Mouse (Mus musculus) ovary, adult 18-20 months (tissue): ENCODE results near the gene Myrip.
"Not testable (repeated sequence)": the region's sequence is repeated elsewhere in the genome, so short reads cannot be mapped to it uniquely, and the experiment has no call there.

ENCODE experiments used
- DNase-seq: peaks from one replicate; pipeline ENCODE4 v3.0.0; 2022; ENCODE audit warnings: low spot score, mixed read lengths

The Myrip gene

DNA sequence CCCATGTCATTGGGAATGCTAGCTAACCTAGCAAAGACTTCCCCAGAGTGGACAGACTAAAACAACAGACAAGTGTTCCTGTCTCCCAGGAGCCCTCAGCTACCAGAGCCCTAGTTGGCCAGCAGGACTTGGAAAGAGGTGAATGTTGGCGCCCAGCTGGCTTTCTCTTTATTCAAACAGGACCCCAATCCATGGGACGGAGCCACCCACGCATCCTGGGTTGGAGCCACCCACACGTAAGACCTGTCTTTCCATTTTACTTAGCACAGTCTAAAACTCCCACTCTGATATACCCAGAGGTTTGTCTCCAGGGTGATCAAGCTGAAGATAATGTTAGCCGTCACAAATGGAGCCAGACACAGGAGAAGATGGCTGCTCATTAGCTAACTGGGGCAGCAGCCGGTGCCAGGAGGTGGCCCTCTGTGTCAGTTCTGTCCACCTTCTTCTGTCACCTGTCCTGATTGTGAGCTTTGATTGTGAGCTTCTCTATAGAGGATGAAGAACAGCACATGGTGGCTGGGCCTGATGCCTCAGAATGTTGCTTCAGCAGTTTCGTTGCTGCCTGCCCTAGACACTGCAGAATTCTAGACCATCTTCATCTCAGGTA, 95.4 kb downstream of the Myrip start:
- DNase-seq = no peak

DNA sequence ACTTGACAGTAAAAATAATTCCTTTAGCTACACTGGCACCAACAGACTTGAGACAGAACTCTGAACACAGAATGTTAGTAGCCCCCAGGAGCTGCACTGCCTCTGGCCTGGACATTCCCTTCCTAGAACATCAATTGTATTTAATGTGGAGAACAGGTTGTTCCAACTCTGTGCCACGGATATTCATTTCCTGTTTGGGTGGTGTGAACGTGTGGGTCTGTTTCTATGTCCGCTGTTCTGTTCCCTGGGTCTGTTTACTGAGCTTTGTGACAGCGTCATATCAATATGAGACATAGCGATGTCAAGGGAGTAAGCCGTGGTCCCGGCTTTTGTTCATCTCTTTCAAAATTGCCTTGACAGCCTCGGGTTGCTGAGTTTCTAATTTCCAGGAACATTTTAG, 97.0 kb downstream of the Myrip start:
- DNase-seq = no peak

DNA sequence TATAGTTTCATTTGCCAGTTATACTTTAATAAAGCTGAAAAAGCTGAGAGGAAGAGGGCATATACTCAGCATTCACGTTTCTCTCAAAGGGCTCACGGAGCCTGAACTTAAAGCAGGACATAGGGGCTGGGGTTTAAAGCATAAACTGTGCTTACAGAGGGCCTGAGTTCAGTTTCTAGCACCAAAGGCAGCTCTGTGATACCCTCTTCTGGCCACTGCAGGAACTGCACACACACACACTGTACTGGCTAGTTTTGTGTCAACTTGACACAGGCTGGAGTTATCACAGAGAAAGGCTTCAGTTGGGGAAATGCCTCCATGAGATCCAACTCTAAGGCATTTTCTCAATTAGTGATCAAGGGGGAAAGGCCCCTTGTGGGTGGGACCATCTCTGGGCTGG, 98.2 kb downstream of the Myrip start:
- not testable (repeated sequence) for DNase-seq

DNA sequence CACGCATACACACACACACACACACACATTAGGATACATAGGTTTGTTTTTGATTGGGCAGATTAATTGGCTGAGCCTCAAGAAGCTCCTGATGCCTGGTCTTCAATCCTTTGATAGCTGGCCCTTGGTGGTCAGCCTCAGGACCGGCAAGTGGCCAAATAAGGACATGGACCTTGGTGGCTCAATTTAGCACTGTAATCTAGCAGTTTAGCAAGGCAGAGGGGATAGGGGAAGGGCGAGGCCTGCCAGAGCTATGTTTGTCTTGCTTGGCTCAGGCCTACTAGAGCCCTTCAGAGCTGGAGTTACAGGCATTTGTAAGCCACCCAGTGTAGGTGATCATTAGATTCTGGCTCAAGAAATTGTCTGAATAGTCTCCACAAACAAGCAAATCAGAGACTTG, 101.1 kb downstream of the Myrip start:
- peak; percentile 26 for DNase-seq

DNA sequence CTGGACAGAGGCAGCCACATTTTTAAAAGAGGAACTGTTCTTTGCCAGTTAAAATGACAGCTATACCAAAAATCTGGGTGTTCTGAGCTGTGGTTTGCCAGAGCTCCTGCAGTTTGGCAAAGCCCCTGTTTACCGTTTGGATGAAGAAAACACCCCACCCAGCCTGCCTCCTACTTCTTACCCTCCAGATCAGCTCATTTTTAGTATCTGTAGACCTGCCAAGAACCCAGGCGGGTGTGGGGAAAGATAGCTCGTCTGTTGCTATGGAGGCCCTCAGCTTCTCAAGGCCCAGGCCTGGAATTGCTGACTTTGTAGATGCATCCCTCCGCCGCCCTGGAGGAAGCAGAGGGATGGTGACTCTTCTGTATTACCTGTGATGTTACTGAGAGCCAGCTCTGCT, 102.3 kb downstream of the Myrip start:
- DNase-seq = peak; percentile 31

DNA sequence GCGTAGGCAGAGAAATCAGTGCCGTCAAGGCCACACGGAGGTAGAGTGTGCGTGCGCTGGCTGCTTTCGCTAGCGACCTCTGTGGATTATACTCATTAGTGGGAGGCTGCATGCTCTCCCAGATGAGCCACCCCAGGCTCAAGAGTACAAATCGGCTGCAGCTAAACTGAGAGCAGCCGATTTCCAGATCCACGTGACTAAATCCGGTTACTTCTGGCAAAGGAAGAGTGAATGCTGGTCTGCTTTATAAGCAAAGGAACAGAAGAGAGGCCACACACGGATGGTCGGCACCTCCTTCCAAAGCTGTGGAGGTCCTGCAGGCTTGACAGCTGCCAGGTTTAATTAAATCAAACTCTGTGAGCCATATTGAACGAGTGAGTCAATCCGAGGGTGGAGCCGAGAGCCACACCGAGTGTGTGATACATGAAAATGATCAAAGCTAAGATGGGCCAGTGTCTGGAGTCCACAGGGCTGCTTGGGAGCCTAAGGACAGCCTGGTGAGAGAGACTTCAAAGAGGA, 108.4 kb downstream of the Myrip start:
- DNase-seq = no peak

DNA sequence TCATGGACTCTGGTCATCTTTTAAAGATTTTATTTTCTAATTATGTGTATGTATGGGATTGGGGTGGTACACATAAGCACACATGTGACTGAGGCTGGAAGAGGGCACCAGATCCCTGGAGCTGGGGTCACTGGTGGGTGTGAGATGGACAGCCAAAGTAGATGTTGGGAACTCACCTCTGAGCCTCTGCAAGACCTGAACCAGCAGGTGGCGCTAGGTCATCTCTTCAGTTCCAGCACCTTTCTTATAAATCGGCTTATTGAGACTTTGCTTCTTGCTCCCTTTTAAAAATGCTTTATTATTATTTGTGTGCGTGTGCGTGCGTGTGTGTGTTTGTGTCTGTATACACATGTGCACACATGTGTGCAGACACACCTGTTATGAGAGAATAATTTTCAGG, 109.1 kb downstream of the Myrip start:
- DNase-seq = no peak

DNA sequence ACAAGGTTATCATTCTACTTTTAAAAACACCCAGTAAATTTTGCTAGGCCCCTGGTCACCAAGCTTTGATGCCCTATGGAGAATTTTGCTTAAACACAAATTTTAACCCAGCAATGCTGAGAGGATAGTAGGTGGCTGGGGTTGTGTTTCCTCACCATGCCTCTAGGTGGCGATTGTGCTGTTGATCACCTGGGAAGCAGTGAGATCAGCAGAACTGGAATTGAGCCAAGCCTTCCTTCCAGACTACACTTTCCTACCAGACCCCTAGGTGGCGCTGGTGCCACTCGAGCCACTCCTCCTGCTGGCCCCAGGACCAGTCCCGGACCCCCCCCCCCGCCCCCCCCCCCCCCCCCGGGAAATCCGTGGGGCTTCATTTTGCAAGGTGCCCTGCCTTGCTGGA, 114.2 kb downstream of the Myrip start:
- DNase-seq = peak; percentile 47

DNA sequence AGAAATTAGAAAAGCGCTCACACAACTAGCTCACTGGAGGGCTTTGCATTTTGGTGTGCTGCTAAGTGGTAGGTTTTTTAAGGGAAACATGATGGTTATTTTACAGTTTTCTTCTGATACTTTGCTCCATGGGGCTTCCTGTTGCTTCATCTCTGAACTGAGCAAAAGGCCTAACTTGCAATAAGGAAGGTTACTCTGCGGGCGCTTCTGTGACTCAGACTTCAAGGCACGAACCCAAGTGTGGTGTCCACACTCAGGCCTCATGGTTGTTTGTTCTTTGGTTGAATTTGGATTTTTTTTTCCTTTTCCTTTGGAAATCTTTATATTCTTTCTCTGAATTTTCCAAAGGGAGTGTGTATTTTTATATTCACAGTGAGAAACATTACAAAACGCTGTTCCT, 114.8 kb downstream of the Myrip start:
- DNase-seq = no peak

DNA sequence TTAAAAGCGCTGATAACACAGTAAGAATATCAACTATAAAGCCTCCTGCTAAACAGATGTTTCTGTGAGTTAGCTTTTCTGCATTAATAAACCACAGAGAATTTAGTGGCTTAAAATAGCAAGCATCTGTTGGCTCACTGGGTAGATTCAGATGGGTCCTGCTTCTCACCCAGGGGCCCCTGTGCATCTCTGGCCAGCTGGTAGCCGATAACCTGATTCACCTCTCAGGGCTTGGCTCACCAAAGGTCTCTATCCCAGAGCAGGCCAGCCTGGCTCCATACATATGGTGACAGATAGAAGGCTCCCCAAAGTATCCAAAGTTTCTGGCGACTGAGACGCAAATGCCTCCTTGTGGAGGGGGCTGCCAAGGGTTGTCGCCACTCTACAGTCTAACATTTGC, 115.4 kb downstream of the Myrip start:
- no peak for DNase-seq

DNA sequence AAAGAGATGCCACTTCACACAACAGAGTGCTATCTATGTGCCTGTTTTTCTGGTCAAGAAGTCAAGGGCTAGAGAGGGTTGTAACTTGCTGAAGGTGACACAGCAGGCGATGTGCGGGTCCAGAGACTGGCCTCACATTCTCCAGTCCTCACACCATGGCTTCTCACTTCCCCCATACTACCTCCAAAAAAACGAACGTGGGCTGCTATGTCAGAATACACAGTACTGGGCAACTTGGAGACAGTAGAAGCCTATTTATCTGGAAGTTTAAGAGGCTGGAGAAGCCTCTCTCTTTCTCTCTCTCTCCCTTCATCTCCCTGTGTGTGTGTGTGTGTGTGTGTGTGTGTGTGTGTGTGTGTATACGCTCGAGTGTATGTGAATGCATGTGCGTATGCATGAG, 117.3 kb downstream of the Myrip start:
- no peak for DNase-seq

DNA sequence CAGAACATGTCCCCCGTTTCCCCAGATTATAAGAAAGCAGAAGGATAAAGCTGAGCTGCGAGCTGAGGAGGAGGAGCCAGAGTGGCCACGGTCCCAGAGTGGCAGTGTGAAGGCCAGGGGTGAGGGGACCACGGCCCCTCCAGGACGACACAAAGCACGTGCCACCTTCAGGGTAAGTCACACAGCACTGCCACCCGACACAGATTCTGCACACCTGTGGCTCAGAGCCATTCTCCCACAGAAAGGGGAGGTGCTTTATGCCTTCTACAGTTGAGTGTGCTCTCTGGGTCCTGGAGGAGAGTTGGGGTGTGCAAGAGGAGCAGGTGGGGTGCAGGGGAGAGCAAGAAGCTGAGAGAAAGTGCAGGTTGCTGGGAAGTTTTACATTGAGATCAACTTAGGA, 123.3 kb downstream of the Myrip start:
- DNase-seq = no peak

DNA sequence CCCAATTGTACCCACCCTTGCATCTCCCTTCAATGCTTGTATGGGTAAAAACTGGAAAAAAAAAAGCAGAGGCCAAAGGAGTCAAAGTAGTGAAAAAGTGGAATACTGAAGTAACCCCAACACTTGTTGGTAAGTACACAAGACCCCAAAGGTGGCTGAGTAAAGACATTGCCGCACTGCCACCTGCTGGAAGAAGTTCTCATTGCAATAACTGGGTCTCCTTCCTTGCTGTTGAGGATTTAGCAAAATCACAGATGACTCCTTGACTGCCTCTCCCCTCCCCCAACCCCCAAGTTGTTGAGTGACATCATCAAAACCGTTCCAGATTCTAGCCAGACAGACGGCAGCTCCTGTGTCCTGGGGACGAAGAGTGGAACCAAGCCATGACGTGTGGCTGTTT, 124.5 kb downstream of the Myrip start:
- DNase-seq = no peak

DNA sequence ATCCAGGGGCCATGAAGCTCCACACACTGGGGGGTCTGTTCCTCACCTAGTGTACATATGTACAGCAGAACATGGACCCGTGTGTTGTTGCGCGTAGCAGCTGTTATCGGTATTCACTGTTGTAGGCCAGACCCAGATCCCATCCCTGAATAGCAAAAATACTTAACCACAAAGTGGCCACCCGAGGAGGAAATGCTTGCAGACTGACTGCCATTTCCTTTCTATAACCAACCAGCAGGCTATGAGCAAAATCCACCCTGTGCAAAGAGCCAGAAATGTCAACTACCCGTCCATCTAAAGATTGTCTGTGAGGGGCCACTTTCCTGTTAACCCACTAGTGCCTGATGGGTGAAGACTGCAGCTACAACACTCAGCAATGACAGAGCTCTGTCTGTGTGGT, 126.9 kb downstream of the Myrip start:
- no peak for DNase-seq

DNA sequence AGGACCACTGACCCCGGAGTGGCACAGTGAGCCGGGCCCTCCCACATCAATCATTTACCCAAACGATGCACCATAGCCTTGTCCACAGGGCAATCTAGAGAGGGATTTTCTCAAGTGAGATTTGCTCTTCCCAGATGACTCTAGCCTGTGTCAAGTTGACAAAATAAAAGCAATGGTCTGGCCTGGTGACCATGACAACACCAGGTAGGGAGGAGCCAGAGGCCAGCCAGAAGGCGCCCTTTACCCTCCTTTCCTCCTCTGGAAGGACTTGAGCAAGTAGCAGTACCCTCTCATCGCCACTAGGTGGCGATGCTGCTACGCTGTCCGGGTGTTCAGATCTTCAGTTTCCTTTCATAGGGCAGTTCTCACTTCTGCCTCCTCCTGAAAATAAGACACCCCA, 132.4 kb downstream of the Myrip start:
- DNase-seq = peak; percentile 10

DNA sequence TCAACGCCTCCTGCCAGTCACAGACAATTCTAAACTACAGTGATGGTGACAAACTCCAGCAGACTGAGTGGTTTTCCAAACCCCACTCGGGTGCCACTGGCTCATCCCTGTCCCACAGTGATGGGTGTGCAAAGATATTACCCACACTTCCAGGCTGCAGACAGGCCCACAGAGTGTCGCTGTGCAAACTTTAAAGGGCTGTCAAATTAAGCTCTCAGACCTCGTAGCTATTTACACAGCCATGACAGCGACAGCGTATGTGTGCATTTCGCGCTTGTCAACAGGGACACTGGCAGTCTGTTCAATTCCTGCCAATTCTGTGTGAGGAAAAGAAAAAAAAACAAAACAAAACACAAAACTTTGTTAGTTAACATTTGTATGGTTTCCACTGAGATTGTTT, 134.5 kb downstream of the Myrip start:
- no peak for DNase-seq

DNA sequence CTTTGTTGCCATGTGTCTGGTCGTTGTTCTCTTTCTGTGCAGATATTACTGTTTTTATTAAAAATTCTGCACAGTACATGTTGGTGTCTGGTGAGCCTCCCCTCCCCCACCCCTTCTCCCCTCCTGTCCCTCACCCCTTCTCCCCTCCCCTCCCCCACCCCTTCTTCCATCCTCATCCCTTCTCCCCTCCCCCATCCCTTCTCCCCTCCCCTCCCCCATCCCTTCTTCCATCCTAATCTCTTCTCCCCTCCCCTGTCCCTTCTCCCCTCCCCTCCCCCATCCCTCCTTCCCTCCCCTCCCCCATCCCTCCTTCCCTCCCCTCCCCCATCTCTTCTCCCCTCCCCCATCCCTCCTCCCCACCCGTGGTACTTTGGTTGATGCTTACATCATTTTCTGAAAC, 135.5 kb downstream of the Myrip start:
- no peak for DNase-seq

DNA sequence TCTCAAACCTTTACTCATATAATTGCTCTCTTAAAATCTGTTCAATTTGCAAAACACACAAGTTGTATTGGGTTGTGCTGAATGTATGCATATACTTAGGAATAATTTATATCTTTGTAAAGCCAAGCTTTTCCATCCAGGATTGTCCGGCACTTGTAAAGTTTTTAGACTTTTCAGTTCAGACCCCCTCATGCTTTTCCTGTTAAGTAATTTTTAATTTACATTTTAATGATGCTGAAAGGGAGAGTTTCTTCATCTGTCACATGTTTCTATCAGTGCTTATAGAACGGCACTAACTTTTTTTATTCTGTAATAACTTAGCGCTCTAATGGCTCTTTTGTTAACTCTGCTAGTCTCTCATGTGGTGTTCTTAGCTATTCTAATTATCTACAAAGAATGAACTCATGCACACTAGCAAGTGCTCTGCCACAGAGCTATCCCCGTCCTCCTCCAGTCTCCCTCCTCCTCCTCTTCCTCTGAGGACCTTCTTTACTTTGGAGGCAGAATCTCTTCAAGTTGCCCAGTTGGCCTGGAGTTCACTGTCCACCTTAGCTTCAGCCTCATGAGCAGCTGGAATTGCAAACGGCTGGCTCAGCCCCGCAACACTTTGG, 136.1 kb downstream of the Myrip start:
- no peak for DNase-seq

DNA sequence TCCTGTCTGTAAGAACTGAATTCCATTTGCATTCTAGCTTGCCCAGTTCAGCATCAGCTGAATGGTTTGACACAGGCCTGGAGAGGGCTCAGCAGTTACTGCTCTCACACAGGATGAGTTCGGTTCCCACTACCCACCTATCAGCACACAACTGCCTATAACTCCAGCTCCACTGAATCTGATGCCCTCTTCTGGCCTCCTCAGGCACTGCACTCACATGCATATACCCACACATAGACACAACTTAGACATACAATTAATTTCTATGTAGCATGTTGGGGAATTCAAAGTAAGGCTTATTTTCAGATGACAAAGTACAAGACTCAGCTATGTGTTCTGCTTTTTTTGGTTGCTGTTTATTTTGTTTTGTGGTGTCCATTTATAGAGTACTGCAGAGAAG, 137.0 kb downstream of the Myrip start:
- DNase-seq = no peak

DNA sequence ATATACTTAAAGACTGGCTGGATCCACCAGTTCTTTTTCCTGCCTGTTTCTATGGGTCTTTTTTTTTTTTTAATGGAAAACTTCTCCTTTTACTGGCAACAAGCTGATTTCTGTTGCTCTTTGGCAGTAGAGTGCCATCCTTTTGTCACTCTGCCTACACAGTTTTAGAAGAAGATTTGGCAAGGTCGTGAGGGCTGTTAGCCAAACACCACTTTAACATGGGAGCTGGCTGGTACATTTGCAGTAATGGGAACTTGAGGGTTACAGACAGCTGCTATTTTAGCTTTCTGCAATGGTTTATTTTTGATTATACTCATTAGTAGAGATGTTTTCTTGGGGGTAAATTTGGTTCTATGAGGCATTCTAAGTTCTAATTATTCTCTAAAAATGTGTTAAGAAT, 137.5 kb downstream of the Myrip start:
- no peak for DNase-seq

DNA sequence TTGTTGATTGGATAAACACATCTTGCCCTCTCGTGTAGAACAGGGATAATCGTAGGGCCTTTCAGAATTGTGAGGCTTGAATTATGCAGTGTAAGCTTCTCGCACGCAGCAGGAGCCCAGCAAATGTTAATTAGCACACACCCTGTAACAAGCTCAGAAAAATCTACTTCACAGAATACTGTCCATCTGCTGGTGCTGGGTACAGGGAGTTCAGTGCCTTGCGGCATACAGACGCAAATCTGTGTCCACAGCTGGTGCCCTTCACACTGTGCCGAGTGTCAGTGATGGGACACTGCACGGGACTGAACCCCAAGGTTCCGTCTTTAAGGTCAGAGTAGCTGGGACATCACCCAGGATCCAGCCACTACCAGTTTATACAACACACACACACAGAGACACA, 143.3 kb downstream of the Myrip start:
- DNase-seq = no peak

DNA sequence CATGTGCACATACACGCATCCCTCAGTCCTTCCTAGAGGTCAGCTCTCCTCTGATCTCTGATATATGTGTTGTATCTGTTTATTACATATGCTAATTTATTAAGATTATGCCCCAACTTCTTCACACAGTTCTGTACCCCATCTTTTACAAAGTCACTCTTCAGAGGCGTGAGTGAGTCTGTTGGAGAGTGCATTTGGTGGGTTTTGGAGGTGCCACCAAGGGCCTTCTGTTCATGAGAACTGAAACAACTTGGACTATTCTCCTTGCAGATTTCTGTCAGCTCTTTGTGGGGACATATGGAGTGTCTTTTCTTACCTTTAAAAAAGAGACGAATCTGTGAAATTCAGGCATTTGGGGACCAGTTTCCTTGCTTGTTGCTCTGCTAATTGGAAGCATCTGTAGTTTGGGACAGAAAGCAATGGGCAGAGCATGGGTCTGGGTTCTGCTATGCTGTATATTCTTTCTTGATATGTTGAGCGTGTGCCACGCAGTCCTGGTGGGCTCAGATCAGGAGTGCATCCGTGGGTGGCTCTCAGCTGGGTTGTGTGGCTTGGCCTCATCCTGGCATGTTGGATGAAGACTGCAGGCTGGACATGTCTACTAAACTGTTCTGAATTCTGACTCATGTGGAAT, 148.5 kb downstream of the Myrip start:
- no peak for DNase-seq

DNA sequence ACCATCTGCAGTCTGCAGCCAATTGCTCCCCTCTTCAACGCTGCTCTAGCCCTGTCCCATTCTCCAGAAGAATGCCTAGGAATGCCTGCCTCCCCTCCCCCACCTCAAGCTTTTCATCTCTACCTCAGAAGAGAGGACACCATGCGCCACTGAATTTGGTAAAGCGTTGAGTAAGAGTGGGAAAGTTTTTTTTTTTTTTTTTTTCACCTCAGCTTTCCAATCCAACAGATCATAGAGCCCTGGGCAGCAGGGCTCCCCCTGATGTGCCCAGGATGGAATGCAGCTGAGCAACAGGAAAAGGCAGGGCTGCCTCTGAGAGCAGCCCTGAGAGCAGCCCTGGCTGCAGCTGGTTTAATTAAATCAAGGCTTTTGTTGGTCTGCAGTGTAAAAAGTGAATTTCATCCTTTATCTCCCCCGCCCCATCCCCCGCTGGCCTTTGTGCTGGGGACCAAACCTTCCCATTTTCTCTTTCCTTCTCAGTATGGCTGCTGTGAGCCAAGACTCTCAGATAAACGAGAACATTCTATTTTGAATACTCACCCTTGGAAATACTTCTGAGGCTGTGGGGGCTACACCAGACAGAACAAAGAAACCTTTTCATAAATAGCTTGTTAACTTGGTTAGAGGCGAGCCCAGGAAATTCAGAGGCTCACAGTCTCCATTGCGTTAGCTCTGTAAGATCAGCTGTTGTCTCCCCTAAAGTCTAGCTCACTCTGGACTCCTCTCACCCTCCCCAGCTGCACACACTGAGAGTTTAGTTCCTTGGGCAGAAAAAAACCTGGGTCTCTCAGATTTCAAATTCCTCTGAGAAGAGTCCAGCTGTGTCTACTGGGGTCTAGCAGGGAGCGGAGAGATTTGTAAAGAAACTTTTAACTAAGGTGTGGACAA, 154.7 kb downstream of the Myrip start:
- no peak for DNase-seq
